ENCODE assay signal across 25 mouse cellular contexts in the genomic region with DNA sequence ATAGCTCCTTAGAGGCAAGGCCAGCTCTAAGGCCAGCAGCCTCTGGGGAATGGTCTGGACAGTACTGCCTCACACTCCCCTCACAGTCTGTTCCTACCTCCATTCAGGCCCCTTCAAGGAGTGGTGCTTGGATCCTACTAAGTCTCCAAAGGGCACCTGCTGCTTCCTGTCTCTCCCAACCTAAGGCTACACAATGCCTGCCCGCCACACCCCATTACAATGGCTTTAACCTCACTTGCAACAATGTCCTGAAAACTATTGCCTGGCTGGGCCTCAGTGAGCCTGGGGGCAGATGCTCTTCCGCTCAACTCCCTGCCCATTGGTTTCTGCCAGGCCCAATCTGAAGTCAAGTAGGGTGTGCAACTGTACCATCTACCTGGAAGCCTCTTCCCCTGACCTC.
"Had no signal": no experiment of that assay in that cellular context is flagged by ENCODE, and none has a peak within 500 bp of the region (broad histone marks: within the 10 kb centered on the region; RNA-seq: fewer than 3 reads in every experiment).

No protein-coding gene starts in this region.

- H3K27me3 ChIP-seq: heart, embryonic 13.5 days; heart, embryonic 15.5 days; hindbrain, embryonic 13.5 days; hindbrain, embryonic 15.5 days; kidney, embryonic 15.5 days; limb, embryonic 13.5 days; limb, embryonic 15.5 days had no signal

- H3K27ac ChIP-seq: heart, embryonic 13.5 days; heart, embryonic 15.5 days; hindbrain, embryonic 13.5 days; hindbrain, embryonic 15.5 days; hindbrain, postnatal 0 days; kidney, embryonic 15.5 days; kidney, postnatal 0 days; limb, embryonic 13.5 days; limb, embryonic 15.5 days; liver, embryonic 14.5 days had no signal

- ATAC-seq: hindbrain, postnatal 0 days had no signal

- H3K9ac ChIP-seq: heart, embryonic 13.5 days; heart, embryonic 15.5 days; hindbrain, embryonic 13.5 days; hindbrain, embryonic 15.5 days; kidney, embryonic 15.5 days; limb, embryonic 13.5 days; limb, embryonic 15.5 days; liver, embryonic 14.5 days had no signal

- H3K4me3 ChIP-seq: heart, embryonic 13.5 days; heart, embryonic 15.5 days; hindbrain, embryonic 13.5 days; hindbrain, embryonic 15.5 days; kidney, embryonic 15.5 days; limb, embryonic 13.5 days; limb, embryonic 15.5 days had no signal

- H3K4me2 ChIP-seq: heart, embryonic 11.5 days; heart, embryonic 13.5 days; heart, embryonic 15.5 days; hindbrain, embryonic 13.5 days; hindbrain, embryonic 15.5 days; kidney, embryonic 15.5 days; limb, embryonic 13.5 days; limb, embryonic 15.5 days; liver, embryonic 11.5 days had no signal

- DNase-seq: gastrocnemius, postnatal 14 days; gastrocnemius, postnatal 36 days; heart, adult 18-20 months; heart, postnatal 14 days; heart, postnatal 36 days; kidney, adult 11 months; kidney, adult 2 months; kidney, adult 9 months; kidney, postnatal 14 days; kidney, postnatal 36 days; layer of hippocampus, adult 9-11 months; layer of hippocampus, postnatal 36 days; left cerebral cortex, postnatal 4 days had no signal

- H3K9me3 ChIP-seq: heart, embryonic 13.5 days; heart, embryonic 15.5 days; hindbrain, embryonic 13.5 days; hindbrain, embryonic 15.5 days; kidney, embryonic 15.5 days; limb, embryonic 13.5 days; limb, embryonic 15.5 days had no signal

- H3K4me1 ChIP-seq: limb, embryonic 15.5 days had no signal
